20 mouse cellular contexts compared by ENCODE assay signal in genomic region chr15:77234296-77234695, GRCm38 (mm10).
DNase-seq lines count a peak whose midpoint lies in the region; ATAC-seq and TF ChIP-seq lines count a peak whose summit lies in the region.
"Had no signal": no experiment of that assay in that cellular context is flagged by ENCODE, and none has a peak within 500 bp of the region (broad histone marks: within the 10 kb centered on the region; RNA-seq: fewer than 3 reads in every experiment).

No protein-coding gene starts in this region.

- peaks cover 66% of the 10 kb centered on the region for H3K79me2 ChIP-seq in myocyte (ENCODE audit: control insufficient read depth, insufficient read depth)

- no peak overlapping the region for H3K9ac ChIP-seq in intestine, postnatal 0 days (ENCODE audit: low read depth, low read length)
- H3K9ac ChIP-seq: forebrain, embryonic 13.5 days; forebrain, postnatal 0 days; hindbrain, embryonic 14.5 days; intestine, embryonic 15.5 days had no signal

- H3K36me3 ChIP-seq in heart, embryonic 10.5 days: no peaks in the 10 kb centered on the region
- H3K36me3 ChIP-seq in myocyte (ENCODE audit: control insufficient read depth, insufficient read depth): no peaks in the 10 kb centered on the region
- no peaks in the 10 kb centered on the region for H3K36me3 ChIP-seq in intestine, postnatal 0 days (ENCODE audit: control insufficient read depth, insufficient read depth)
- H3K36me3 ChIP-seq: G1E; hindbrain, embryonic 10.5 days; intestine, embryonic 15.5 days had no signal

- no peak for TF ChIP-seq CTCF in cerebellum, adult 2 months (IDR thresholded peaks at IDR 0.05; ENCODE audit: borderline replicate concordance, insufficient read depth, low read depth, low read length)
- no peak for TF ChIP-seq CTCF in layer of hippocampus, adult 2 months (conservative IDR thresholded peaks at IDR 0.05)
- TF ChIP-seq CTCF in intestine, postnatal 0 days (IDR thresholded peaks at IDR 0.05; ENCODE audit: low read depth): no peak

- H3ac ChIP-seq in myocyte (ENCODE audit: control insufficient read depth, insufficient read length): no peak overlapping the region

- no peak for ATAC-seq in intestine, postnatal 0 days
- ATAC-seq: CD4-positive, CD25-positive, alpha-beta regulatory T cell, adult 4 months; forebrain, embryonic 13.5 days; forebrain, postnatal 0 days; intestine, embryonic 15.5 days had no signal

- no peak for TF ChIP-seq POLR2A in cerebellum, adult 2 months (IDR thresholded peaks at IDR 0.05; ENCODE audit: borderline replicate concordance, insufficient read depth, low read length)
- no peak for TF ChIP-seq POLR2A in myocyte (IDR thresholded peaks at IDR 0.05; ENCODE audit: insufficient read length, low read depth)

- H3K27ac ChIP-seq in cerebellum, adult 2 months (ENCODE audit: insufficient read depth, low read length): peak overlapping the region; percentile 31; the same call in 1 of the 2 replicates
- H3K27ac ChIP-seq in heart, embryonic 10.5 days: peak overlapping the region; percentile 70
- H3K27ac ChIP-seq in layer of hippocampus, adult 2 months: peak overlapping the region; percentile 51
- H3K27ac ChIP-seq in intestine, postnatal 0 days (ENCODE audit: low read depth, low read length): no peak overlapping the region
- H3K27ac ChIP-seq: forebrain, embryonic 13.5 days; hindbrain, embryonic 10.5 days; hindbrain, embryonic 14.5 days; intestine, embryonic 15.5 days had no signal

- H3K4me1 ChIP-seq in cerebellum, adult 2 months (ENCODE audit: control insufficient read depth, insufficient read depth, low read length): peaks cover 11% of the 10 kb centered on the region
- H3K4me1 ChIP-seq in heart, embryonic 10.5 days: peaks cover 66% of the 10 kb centered on the region
- no peaks in the 10 kb centered on the region; the same call in 1 of the 2 replicates for H3K4me1 ChIP-seq in intestine, postnatal 0 days (replicated peaks; ENCODE audit: control insufficient read depth, insufficient read depth, low read length)

- no peaks in the 10 kb centered on the region for H3K27me3 ChIP-seq in cerebellum, adult 2 months (ENCODE audit: control insufficient read depth, insufficient read depth, low read length)
- H3K27me3 ChIP-seq in heart, embryonic 10.5 days (ENCODE audit: insufficient read depth, poor library complexity, severe bottlenecking): no peaks in the 10 kb centered on the region
- H3K27me3 ChIP-seq in myocyte (ENCODE audit: control insufficient read depth, insufficient read depth, insufficient read length): no peaks in the 10 kb centered on the region
- no peaks in the 10 kb centered on the region for H3K27me3 ChIP-seq in intestine, postnatal 0 days (replicated peaks; ENCODE audit: control insufficient read depth, insufficient read depth, low read length)
- H3K27me3 ChIP-seq: forebrain, embryonic 13.5 days; intestine, embryonic 15.5 days had no signal

- no peak for DNase-seq in cerebellum, adult 2 months
- DNase-seq in cerebellum, postnatal 14 days: no peak
- no peak for DNase-seq in heart, embryonic 10.5 days (ENCODE audit: low spot score)
- DNase-seq in heart, postnatal 36 days: no peak
- no peak for DNase-seq in layer of hippocampus, adult 2 months (ENCODE audit: low spot score in 2 of 2)
- no peak for DNase-seq in layer of hippocampus, postnatal 36 days
- DNase-seq: adrenal gland, postnatal 14 days; B cell, adult 2 months; cerebellum, adult 11-12 months; cerebellum, adult 9-11 months; forebrain, postnatal 0 days; kidney, adult 2 months had no signal

- no peaks in the 10 kb centered on the region for H3K9me3 ChIP-seq in heart, embryonic 10.5 days
- H3K9me3 ChIP-seq in intestine, postnatal 0 days (ENCODE audit: control insufficient read depth): no peaks in the 10 kb centered on the region
- H3K9me3 ChIP-seq: forebrain, embryonic 13.5 days; G1E; hindbrain, embryonic 10.5 days; intestine, embryonic 15.5 days had no signal

- intact Hi-C loops in heart, postnatal 36 days (cut with DNase I): no loop called here

- H3K4me3 ChIP-seq in cerebellum, adult 2 months (replicated peaks; ENCODE audit: insufficient read depth, low read depth, low read length): no peak overlapping the region
- 0 out of 2 replicates have a peak overlapping the region, but pooled peaks have one; percentile 8 for H3K4me3 ChIP-seq in heart, embryonic 10.5 days
- no peak overlapping the region for H3K4me3 ChIP-seq in layer of hippocampus, adult 2 months
- H3K4me3 ChIP-seq in myocyte: no peak overlapping the region
- H3K4me3 ChIP-seq in intestine, postnatal 0 days (ENCODE audit: low read depth, low read length): no peak overlapping the region
- H3K4me3 ChIP-seq: forebrain, embryonic 13.5 days; hindbrain, embryonic 10.5 days; intestine, embryonic 15.5 days had no signal

- whole genome bisulfite sequencing in cerebellum, adult 2 months: 19% methylated on average over 4 of the region's 4 CpGs
- 31% methylated on average over 4 of the region's 4 CpGs for WGBS in heart, embryonic 10.5 days
- WGBS in intestine, postnatal 0 days: 54% methylated on average over 4 of the region's 4 CpGs

- H3K4me2 ChIP-seq in myocyte (ENCODE audit: low read depth): no peak overlapping the region
- no peak overlapping the region for H3K4me2 ChIP-seq in intestine, postnatal 0 days (replicated peaks; ENCODE audit: low read depth)
- H3K4me2 ChIP-seq: forebrain, embryonic 13.5 days; hindbrain, embryonic 14.5 days; intestine, embryonic 15.5 days had no signal

TF ChIP-seq in myocyte, 11 proteins besides CTCF, POLR2A, EP300 and RAD21:
- no peak for TF ChIP-seq E2F4 (IDR thresholded peaks at IDR 0.05; ENCODE audit: insufficient read depth)
- TF ChIP-seq CEBPB (IDR thresholded peaks at IDR 0.05; ENCODE audit: insufficient read depth, poor library complexity, severe bottlenecking): peak; percentile 21; the same call in 1 of the 2 replicates
TF ChIP-seq in myocyte: peak in this region for 1.
